Mouse (Mus musculus) heart, adult 2 months (tissue): ENCODE measurements at regions not wholly inside any gene's neighbourhood (a gene's known extent, or its start where the extent isn't known, plus 50 kb on each side); places are given as distances from the start of the nearest gene placed in this dataset.

ENCODE experiments used
- DNase-seq, 2 experiments: peaks; one replicate each; pipeline ENCODE4 v3.0.0; 2021
- H3K27ac ChIP-seq: fragments of 200-600 bp; 2 replicates; pipeline ENCODE4 v1.8.1; 2022
- H3K27me3 ChIP-seq: fragments of 200-500 bp; 2 replicates; pipeline ENCODE4 v1.6.1; 2012; ENCODE audit warnings: mild to moderate bottlenecking, low read length, inconsistent platforms, mixed read lengths; ENCODE audit not compliant: control insufficient read depth, insufficient read depth
- H3K36me3 ChIP-seq: fragments of 200-500 bp; 2 replicates; pipeline ENCODE4 v1.6.1; 2012; ENCODE audit warnings: low read length, inconsistent platforms; ENCODE audit not compliant: control insufficient read depth, insufficient read depth
- H3K4me1 ChIP-seq: fragments of 200-500 bp; 2 replicates; pipeline ENCODE4 v1.6.1; 2011; ENCODE audit warnings: low read length; ENCODE audit not compliant: control insufficient read depth, insufficient read depth
- H3K4me3 ChIP-seq: fragments of 200-600 bp; 2 replicates; pipeline ENCODE4 v1.8.1; 2022
- H3K79me2 ChIP-seq: fragments of 200-500 bp; replicated peaks from 2 replicates; pipeline ENCODE4 v1.6.1; 2012; ENCODE audit warnings: mild to moderate bottlenecking, inconsistent platforms, low read length, moderate library complexity, mixed read lengths; ENCODE audit not compliant: control insufficient read depth, insufficient read depth
- H3K9ac ChIP-seq: fragments of 200-500 bp; 2 replicates; pipeline ENCODE4 v1.6.1; 2012; ENCODE audit warnings: low read depth, mild to moderate bottlenecking, control low read depth, inconsistent platforms, low read length, mixed read lengths
- CTCF ChIP-seq: fragments of 200-600 bp; IDR thresholded peaks from 2 replicates; pipeline ENCODE4 v1.8.1; 2022; ENCODE audit warnings: antibody characterized with exemption, mild to moderate bottlenecking, moderate library complexity
- EP300 ChIP-seq: fragments of 200-500 bp; IDR thresholded peaks from 2 replicates; pipeline ENCODE4 v1.6.1; 2011; ENCODE audit warnings: low read depth, low read length, control low read depth; ENCODE audit not compliant: insufficient read depth
- POLR2A ChIP-seq: fragments of 200-500 bp; IDR thresholded peaks from 2 replicates; pipeline ENCODE4 v1.6.1; 2011; ENCODE audit warnings: mild to moderate bottlenecking, low read depth, low read length, control low read depth; ENCODE audit not compliant: insufficient read depth
- WGBS: fragments of 180-500 bp; shearing (Covaris S2); methylation state at CpG from one replicate; pipeline ENCODE4 v1.1.7; 2018; 5-methylcytosine and 5-hydroxymethylcytosine counted together
- intact Hi-C: fragments of 180-260 bp; cut with DNase I; formaldehyde crosslinking; loops from one replicate; pipeline ENCODE4 v1.15.1; 2025

DNA sequence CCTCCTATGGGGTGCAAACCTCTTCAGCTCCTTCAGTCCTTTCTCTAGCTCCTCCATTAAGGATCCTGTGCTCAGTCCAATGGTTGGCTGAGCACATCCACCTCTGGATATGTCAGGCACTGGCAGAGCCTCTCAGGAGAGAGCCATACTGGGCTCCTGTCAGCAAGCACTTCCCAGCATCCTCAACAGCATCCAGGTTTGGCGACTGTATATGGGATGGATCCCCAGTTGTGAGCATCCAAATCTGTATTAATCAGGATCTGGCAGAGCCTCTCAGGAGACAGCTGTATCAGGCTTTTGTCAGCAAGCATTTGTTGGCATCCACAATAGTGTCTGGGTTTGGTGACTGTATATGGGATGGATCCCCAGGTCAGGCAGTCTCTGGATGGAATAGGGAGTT lies 225.3 kb upstream of the Lyplal1 start:
- Histone ChIP-seq H3K4me1 (peaks cover 2% of the 10 kb centered on the region; the same call in 1 of the 2 replicates), H3K79me2 (no peaks in the 10 kb centered on the region), H3K27me3 (no peaks in the 10 kb centered on the region), H3K9ac (no peak overlapping the region), H3K27ac (no peak overlapping the region), H3K4me3 (no peak overlapping the region), H3K36me3 (no peaks in the 10 kb centered on the region)
- intact Hi-C loops = no loop called here
- TF ChIP-seq POLR2A = no peak
- 77% methylated on average over 1 of the region's 1 CpGs for WGBS
- no peak for DNase-seq

DNA sequence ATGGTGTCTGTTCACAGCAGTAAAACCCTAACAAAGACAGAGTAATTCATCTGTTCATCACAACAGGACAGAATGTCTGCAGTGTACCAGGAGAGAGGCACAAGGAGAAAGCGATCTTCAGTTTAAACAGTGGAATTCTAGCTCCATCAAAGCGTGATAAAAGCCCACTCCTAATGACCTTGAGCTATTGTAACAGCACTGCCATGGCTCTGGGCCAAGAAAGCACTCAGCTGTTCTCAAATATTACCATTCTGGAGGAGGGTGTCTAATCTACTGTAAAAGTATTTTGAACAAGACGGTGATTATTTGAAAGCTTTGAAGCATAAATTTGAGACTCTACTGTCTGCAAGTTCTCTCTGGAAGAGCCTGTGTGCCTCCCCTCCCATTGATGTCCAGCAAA lies 224.8 kb upstream of the Lyplal1 start:
- TF ChIP-seq POLR2A = no peak
- TF ChIP-seq EP300 = no peak
- no peak for TF ChIP-seq CTCF
- H3K36me3 ChIP-seq = no peaks in the 10 kb centered on the region
- 60% methylated on average over 3 of the region's 3 CpGs for WGBS
- no peak overlapping the region for H3K9ac ChIP-seq
- DNase-seq = no peak
- no peaks in the 10 kb centered on the region for H3K27me3 ChIP-seq
- intact Hi-C loops = no loop called here
- H3K79me2 ChIP-seq = no peaks in the 10 kb centered on the region
- no peak overlapping the region for H3K27ac ChIP-seq
- no peaks in the 10 kb centered on the region for H3K4me1 ChIP-seq
- no peak overlapping the region for H3K4me3 ChIP-seq

DNA sequence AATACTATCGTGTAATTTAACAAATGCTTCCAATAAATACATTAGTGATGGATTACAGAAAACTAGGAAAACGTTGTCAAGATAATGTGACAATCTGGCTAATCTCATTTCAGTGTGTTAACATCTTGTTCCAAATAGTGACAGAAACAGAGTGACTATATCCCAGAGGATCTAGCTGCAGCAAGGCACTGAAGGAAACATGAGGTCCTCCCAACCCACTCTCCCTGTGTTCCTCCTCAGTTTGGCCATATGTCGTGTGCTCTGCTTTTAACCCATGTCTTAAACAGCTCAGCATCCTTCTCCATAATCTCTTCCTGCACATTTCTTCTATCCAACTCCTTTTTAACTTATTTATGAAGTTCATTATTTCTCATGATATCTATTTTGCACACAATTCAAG lies 223.6 kb upstream of the Lyplal1 start:
- no peak for DNase-seq
- Histone ChIP-seq H3K4me1 (no peaks in the 10 kb centered on the region), H3K27me3 (no peaks in the 10 kb centered on the region), H3K4me3 (no peak overlapping the region), H3K9ac (no peak overlapping the region), H3K79me2 (no peaks in the 10 kb centered on the region), H3K27ac (no peak overlapping the region), H3K36me3 (no peaks in the 10 kb centered on the region)
- no peak for TF ChIP-seq CTCF
- TF ChIP-seq EP300 = no peak
- no peak for TF ChIP-seq POLR2A
- WGBS = 61% methylated on average over 3 of the region's 3 CpGs
- intact Hi-C loops = no loop called here

DNA sequence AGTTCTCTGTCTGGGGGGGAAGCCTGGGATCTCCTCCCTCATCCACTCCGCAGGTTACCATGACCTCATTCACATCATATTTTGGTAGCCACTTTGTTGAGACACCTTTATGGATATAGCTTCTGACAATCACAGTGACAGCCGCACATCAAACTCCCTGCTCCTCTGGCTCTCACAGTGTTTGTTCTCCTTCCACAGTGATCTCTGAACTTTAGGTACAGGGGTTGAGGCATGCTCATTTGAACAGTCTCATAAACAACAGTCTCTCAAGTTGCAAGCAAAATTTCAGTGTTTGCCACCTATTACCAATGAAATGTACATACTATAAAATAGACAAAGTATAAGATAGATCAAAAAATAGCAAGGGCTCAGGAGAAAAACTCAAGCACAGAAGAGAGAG lies 200.2 kb upstream of the Lyplal1 start:
- Histone ChIP-seq H3K4me1 (no peaks in the 10 kb centered on the region), H3K79me2 (no peaks in the 10 kb centered on the region), H3K36me3 (no peaks in the 10 kb centered on the region), H3K4me3 (no peak overlapping the region), H3K9ac (no peak overlapping the region), H3K27ac (no peak overlapping the region), H3K27me3 (no peaks in the 10 kb centered on the region)
- TF ChIP-seq CTCF (no peak), POLR2A (no peak), EP300 (no peak)
- WGBS = 91% methylated on average over 2 of the region's 2 CpGs
- intact Hi-C loops = no loop called here
- DNase-seq = no peak

DNA sequence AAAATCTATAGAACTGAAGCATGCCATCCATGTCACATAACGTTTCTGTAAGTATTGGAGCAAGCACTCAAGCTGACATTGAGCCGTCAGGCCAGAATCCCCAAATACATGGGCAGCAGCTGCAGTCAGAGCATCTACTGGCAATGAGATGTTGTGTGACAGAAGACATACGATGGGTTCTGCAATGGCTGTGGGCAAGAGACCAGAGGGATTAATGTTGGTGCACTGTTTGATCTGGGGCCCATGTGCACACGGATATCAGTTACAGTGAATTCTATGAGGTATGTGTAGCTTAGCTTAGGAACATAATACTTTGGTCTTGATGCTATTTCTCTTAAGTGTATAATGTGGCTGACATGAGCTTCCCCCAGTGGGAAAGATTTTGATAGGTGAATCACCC lies 197.1 kb upstream of the Lyplal1 start:
- H3K79me2 ChIP-seq = no peaks in the 10 kb centered on the region
- no peak overlapping the region for H3K9ac ChIP-seq
- H3K4me1 ChIP-seq = no peaks in the 10 kb centered on the region
- H3K27ac ChIP-seq = no peak overlapping the region
- TF ChIP-seq POLR2A (no peak), CTCF (no peak), EP300 (no peak)
- WGBS = 93% methylated on average over 4 of the region's 4 CpGs
- DNase-seq = no peak
- H3K36me3 ChIP-seq = no peaks in the 10 kb centered on the region
- H3K27me3 ChIP-seq = no peaks in the 10 kb centered on the region
- intact Hi-C loops = no loop called here
- H3K4me3 ChIP-seq = no peak overlapping the region

DNA sequence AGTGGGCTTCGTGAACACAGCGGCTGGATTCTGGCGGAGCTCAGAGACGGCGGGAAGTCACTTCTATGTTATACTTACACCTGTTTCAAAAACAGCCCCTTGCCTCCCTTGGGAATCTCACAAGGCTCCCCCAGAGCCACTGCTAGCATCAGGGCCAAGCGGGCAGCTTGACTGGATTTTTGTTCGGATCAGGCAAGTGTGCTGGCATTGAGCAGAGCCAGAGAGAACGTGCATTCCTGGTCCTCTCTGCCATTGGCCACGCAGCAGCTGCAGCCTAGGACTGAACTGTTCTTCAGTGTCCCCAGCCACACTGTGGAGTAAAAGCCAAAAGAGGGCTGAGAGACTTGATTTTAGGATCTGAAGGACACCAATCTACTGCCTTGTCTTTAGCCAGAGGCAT lies 195.6 kb upstream of the Lyplal1 start:
- Histone ChIP-seq H3K4me3 (no peak overlapping the region), H3K27ac (no peak overlapping the region), H3K27me3 (no peaks in the 10 kb centered on the region), H3K9ac (no peak overlapping the region), H3K4me1 (no peaks in the 10 kb centered on the region), H3K36me3 (no peaks in the 10 kb centered on the region), H3K79me2 (no peaks in the 10 kb centered on the region)
- 72% methylated on average over 9 of the region's 9 CpGs for WGBS
- no peak for DNase-seq
- intact Hi-C loops = no loop called here
- TF ChIP-seq CTCF (no peak), POLR2A (no peak), EP300 (no peak)

DNA sequence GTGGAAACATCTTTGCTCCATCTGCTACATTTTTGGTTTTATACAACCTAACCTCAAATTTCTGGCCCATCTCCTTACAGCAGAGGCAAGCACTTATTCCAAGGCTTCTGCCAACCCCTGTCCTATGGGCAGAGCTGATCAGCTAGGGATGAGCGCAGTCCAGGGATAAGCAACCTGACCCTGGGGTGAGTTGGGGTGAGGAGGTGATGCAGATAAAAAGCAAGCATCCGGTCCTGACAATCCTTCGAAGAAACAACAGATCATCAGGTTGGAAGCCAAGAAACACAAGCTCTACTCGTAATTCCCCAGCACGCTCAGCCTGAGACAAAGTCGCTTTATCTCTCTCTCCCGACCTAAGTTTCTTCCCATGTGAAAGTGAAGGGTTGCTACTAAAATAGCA lies 194.9 kb upstream of the Lyplal1 start:
- Histone ChIP-seq H3K4me1 (no peaks in the 10 kb centered on the region), H3K27ac (no peak overlapping the region), H3K4me3 (no peak overlapping the region), H3K9ac (no peak overlapping the region), H3K36me3 (no peaks in the 10 kb centered on the region), H3K79me2 (no peaks in the 10 kb centered on the region), H3K27me3 (no peaks in the 10 kb centered on the region)
- peak in 1 of 2 experiments; percentile 9 for DNase-seq
- intact Hi-C loops = no loop called here
- TF ChIP-seq POLR2A (no peak), CTCF (no peak), EP300 (no peak)
- WGBS = 45% methylated on average over 7 of the region's 7 CpGs
